Mouse (Mus musculus) olfactory bulb, adult 2 months (tissue): ENCODE results near the gene Gm7029.

Experiments
- CTCF ChIP-seq: fragments of 200-500 bp; IDR thresholded peaks from 2 replicates; pipeline ENCODE4 v1.5.1; 2012; ENCODE audit warnings: low read depth, mild to moderate bottlenecking, low read length, moderate library complexity; ENCODE audit not compliant: insufficient read depth
- POLR2A ChIP-seq: fragments of 200-500 bp; IDR thresholded peaks from 2 replicates; pipeline ENCODE4 v1.6.1; 2012; ENCODE audit warnings: mild to moderate bottlenecking, low read depth, low read length, moderate library complexity; ENCODE audit not compliant: insufficient read depth

- TF ChIP-seq CTCF (no peak), POLR2A (no peak)
Observed at GRCm38 (mm10) chr17:33921361-33921760, 47.7 kb downstream of the Gm7029 start.
